Mouse (Mus musculus) cerebellum, adult 11 months (tissue): ENCODE data around the gene Mrgprb4.

Source experiments
- DNase-seq: peaks from one replicate; pipeline ENCODE4 v3.0.0; 2022

Gene Mrgprb4

DNA sequence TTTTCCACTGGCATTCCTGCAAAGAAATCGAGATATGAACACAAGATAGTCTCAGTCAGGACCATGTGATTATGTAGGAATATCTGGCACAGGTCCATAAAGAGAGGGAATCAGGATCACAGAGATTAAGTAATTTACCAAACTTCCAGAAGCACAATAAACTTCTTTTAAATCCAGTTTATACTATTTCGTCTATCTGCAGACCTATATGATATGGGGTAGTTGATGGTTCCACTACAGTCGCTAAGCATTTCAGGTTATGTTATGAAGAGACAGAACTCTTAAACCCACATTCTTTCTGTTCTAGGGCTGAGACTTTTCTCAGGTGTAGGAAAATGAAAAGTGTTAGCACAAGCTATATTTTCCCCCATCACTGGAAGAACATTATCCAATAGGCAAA is at the start of gene Mrgprb4:
Mrgprb4 (minus strand) TSS at position 101 of the 400 bp plus-strand sequence.
- DNase-seq: no peak

DNA sequence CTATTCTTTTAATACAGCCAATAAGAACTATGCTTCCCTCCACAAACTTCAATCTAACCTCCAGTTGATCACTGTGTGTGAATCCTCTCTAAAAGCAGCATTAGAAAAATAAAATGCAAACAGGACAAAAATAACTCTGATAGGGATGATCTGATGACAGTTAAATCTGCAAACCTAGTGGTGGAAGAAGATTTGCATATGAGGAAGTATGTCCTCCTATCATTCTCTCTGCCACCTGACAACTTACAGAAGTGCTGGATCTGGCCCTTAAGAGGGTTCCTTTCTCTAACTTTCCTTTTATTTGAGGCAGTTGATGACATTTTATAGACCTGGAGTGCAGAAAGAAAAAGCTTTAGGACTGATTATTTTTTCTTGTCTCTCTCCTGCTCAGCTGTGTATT is 27.0 kb upstream of the Mrgprb4 start:
- DNase-seq: no peak

DNA sequence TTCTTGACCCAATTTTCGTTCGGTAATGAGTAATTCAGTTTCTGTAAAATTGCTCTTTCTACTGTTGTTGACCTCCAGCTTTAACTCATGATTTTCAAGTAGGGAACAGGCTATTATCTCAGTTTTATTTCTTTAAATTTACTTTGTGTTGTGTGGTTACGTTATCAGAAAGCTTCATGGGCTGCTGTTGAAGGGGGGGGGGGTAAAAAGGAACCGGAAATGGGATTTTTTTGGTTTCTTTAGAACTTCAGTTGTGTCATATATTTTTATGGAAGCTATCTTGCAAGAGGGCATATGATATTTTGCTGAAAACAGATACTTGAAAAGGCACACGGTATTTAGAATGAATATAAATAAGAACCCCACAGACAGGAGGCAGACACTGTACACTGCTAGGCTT is 26.0 kb upstream of the Mrgprb4 start:
- no peak for DNase-seq

DNA sequence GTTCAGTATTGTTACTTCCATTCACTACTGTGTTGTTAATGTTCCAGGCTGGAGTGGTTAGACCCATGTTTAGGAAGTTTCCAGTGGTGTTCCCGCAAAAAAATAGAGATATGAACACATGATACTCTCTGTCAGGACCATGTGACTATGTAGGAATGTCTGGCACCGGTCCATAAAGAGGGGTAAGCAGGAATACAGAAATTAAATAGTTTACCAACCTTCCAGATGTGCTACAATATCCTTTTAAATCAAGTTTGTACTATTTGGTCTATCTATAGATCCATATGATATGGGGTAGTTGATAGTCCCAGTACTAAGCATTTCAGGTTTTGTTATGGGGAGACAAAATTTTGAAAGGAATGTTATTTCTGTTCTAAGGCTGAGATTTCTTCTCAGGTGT is 30.2 kb downstream of the Mrgprb4 start, which contains the start of gene Mrgprb5:
Mrgprb5 (minus strand) TSS at position 101 of the 400 bp plus-strand sequence.
- DNase-seq: no peak

DNA sequence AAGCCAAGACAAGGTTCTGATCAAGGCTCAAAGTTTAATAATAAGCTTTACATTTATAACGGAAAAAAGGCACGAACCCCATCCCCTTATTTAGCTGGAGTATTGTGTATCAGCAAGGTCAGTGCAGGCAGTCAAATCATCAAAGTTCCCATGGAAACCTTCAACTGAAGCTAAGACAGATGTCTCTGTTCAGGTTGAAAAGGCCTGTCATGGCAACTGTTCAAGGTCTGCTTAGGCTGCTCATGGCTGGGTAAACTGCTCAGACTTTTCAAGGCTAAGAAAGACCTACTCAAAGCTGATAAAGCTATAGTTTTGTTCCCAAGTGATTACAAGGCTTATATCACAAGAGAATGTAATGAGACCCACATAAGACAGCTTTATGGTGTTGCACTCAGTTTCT is 31.6 kb downstream of the Mrgprb4 start:
- DNase-seq: no peak
